Mouse (Mus musculus): ENCODE data around the gene Dupd1. TPM values are rescaled to one million over a fixed set of nuclear protein-coding genes. Genes with fewer than 3 reads are reported as not detected.
A peak's percentile ranks its signal among the peaks of the same experiment; 100 is the strongest.

Gene Dupd1
- polyA plus RNA-seq, 1 experiment: 0.10 TPM

- TF ChIP-seq POLR2A (IDR thresholded peaks at IDR 0.05; ENCODE audit: borderline replicate concordance, extremely low read depth, insufficient read depth, insufficient read length, poor library complexity, severe bottlenecking) (no peak), CTCF (IDR thresholded peaks at IDR 0.05; ENCODE audit: borderline replicate concordance, extremely low read depth, insufficient read depth, insufficient read length) (no peak)
- no peak for DNase-seq (ENCODE audit: low read depth)
These were observed 31.9 kb upstream of the Dupd1 start for GRCm38 (mm10) chr14:21746251-21746650.

GRCm38 (mm10) chr14:21745149-21745548 is 30.8 kb upstream of the Dupd1 start:
- TF ChIP-seq POLR2A (IDR thresholded peaks at IDR 0.05; ENCODE audit: borderline replicate concordance, extremely low read depth, insufficient read depth, insufficient read length, poor library complexity, severe bottlenecking) (no peak), CTCF (IDR thresholded peaks at IDR 0.05; ENCODE audit: borderline replicate concordance, extremely low read depth, insufficient read depth, insufficient read length) (no peak)
- DNase-seq (ENCODE audit: low read depth): no peak

- TF ChIP-seq CTCF (IDR thresholded peaks at IDR 0.05; ENCODE audit: borderline replicate concordance, extremely low read depth, insufficient read depth, insufficient read length): no peak
- no peak for TF ChIP-seq POLR2A (IDR thresholded peaks at IDR 0.05; ENCODE audit: borderline replicate concordance, extremely low read depth, insufficient read depth, insufficient read length, poor library complexity, severe bottlenecking)
These were observed 29.8 kb upstream of the Dupd1 start for GRCm38 (mm10) chr14:21744169-21744568.

GRCm38 (mm10) chr14:21742441-21742840 is 28.1 kb upstream of the Dupd1 start:
- DNase-seq (ENCODE audit: low read depth): no peak

More at GRCm38 (mm10) chr14:21744169-21744568, 29.8 kb upstream of the Dupd1 start:
- no peak for DNase-seq (ENCODE audit: low read depth)

GRCm38 (mm10) chr14:21741786-21742185 is 27.4 kb upstream of the Dupd1 start:
- peak; percentile 85 for DNase-seq (ENCODE audit: low read depth)
- no peak for TF ChIP-seq POLR2A (IDR thresholded peaks at IDR 0.05; ENCODE audit: borderline replicate concordance, extremely low read depth, insufficient read depth, insufficient read length, poor library complexity, severe bottlenecking)
- peak; percentile 100 for TF ChIP-seq CTCF (IDR thresholded peaks at IDR 0.05; ENCODE audit: borderline replicate concordance, extremely low read depth, insufficient read depth, insufficient read length)

More at GRCm38 (mm10) chr14:21742441-21742840, 28.1 kb upstream of the Dupd1 start:
- TF ChIP-seq POLR2A (IDR thresholded peaks at IDR 0.05; ENCODE audit: borderline replicate concordance, extremely low read depth, insufficient read depth, insufficient read length, poor library complexity, severe bottlenecking) (no peak), CTCF (IDR thresholded peaks at IDR 0.05; ENCODE audit: borderline replicate concordance, extremely low read depth, insufficient read depth, insufficient read length) (no peak)

- no peak for TF ChIP-seq POLR2A (IDR thresholded peaks at IDR 0.05; ENCODE audit: borderline replicate concordance, extremely low read depth, insufficient read depth, insufficient read length, poor library complexity, severe bottlenecking)
- no peak for TF ChIP-seq CTCF (IDR thresholded peaks at IDR 0.05; ENCODE audit: borderline replicate concordance, extremely low read depth, insufficient read depth, insufficient read length)
- DNase-seq (ENCODE audit: low read depth): no peak
These were observed 26.9 kb upstream of the Dupd1 start for GRCm38 (mm10) chr14:21741314-21741713.

- no peak for TF ChIP-seq POLR2A (IDR thresholded peaks at IDR 0.05; ENCODE audit: borderline replicate concordance, extremely low read depth, insufficient read depth, insufficient read length, poor library complexity, severe bottlenecking)
- TF ChIP-seq CTCF (IDR thresholded peaks at IDR 0.05; ENCODE audit: borderline replicate concordance, extremely low read depth, insufficient read depth, insufficient read length): no peak
- DNase-seq (ENCODE audit: low read depth): no peak
These were observed 26.0 kb upstream of the Dupd1 start for GRCm38 (mm10) chr14:21740345-21740744.

GRCm38 (mm10) chr14:21733131-21733905 is 18.9 kb upstream of the Dupd1 start:
- no peak for DNase-seq (ENCODE audit: low read depth)

GRCm38 (mm10) chr14:21729936-21730335 is 15.6 kb upstream of the Dupd1 start:
- no peak for DNase-seq (ENCODE audit: low read depth)
- TF ChIP-seq CTCF (IDR thresholded peaks at IDR 0.05; ENCODE audit: borderline replicate concordance, extremely low read depth, insufficient read depth, insufficient read length) (no peak), POLR2A (IDR thresholded peaks at IDR 0.05; ENCODE audit: borderline replicate concordance, extremely low read depth, insufficient read depth, insufficient read length, poor library complexity, severe bottlenecking) (no peak)

More at GRCm38 (mm10) chr14:21733131-21733905, 18.9 kb upstream of the Dupd1 start:
- no peak for TF ChIP-seq POLR2A (IDR thresholded peaks at IDR 0.05; ENCODE audit: borderline replicate concordance, extremely low read depth, insufficient read depth, insufficient read length, poor library complexity, severe bottlenecking)
- TF ChIP-seq CTCF (IDR thresholded peaks at IDR 0.05; ENCODE audit: borderline replicate concordance, extremely low read depth, insufficient read depth, insufficient read length): no peak

GRCm38 (mm10) chr14:21729031-21729732 is 14.8 kb upstream of the Dupd1 start:
- DNase-seq (ENCODE audit: low read depth): no peak
- TF ChIP-seq POLR2A (IDR thresholded peaks at IDR 0.05; ENCODE audit: borderline replicate concordance, extremely low read depth, insufficient read depth, insufficient read length, poor library complexity, severe bottlenecking) (no peak), CTCF (IDR thresholded peaks at IDR 0.05; ENCODE audit: borderline replicate concordance, extremely low read depth, insufficient read depth, insufficient read length) (no peak)

- TF ChIP-seq CTCF (IDR thresholded peaks at IDR 0.05; ENCODE audit: borderline replicate concordance, extremely low read depth, insufficient read depth, insufficient read length) (no peak), POLR2A (IDR thresholded peaks at IDR 0.05; ENCODE audit: borderline replicate concordance, extremely low read depth, insufficient read depth, insufficient read length, poor library complexity, severe bottlenecking) (no peak)
- peak; percentile 52 for DNase-seq (ENCODE audit: low read depth)
These were observed 7.8 kb upstream of the Dupd1 start for GRCm38 (mm10) chr14:21722021-21722698.

All from brain, embryonic 14.5 days (tissue).